Mouse (Mus musculus): ENCODE results near the gene Tecta.

GRCm38 (mm10) chr9:42411296-42411695 lies 11.6 kb upstream of the Tecta start:
- TF ChIP-seq POLR2A (IDR thresholded peaks at IDR 0.05; ENCODE audit: low read depth, low read length): no peak
- TF ChIP-seq CTCF (IDR thresholded peaks at IDR 0.05; ENCODE audit: extremely low read depth, insufficient read depth, insufficient read length, insufficient replicate concordance): no peak
